Mouse (Mus musculus): ENCODE results near the gene Pdgfb. TPM values are rescaled to one million over a fixed set of nuclear protein-coding genes. Genes with fewer than 3 reads are reported as not detected.

Pdgfb gene
- polyA plus RNA-seq, 2 experiments: 0.71 to 1.5 TPM

DNA sequence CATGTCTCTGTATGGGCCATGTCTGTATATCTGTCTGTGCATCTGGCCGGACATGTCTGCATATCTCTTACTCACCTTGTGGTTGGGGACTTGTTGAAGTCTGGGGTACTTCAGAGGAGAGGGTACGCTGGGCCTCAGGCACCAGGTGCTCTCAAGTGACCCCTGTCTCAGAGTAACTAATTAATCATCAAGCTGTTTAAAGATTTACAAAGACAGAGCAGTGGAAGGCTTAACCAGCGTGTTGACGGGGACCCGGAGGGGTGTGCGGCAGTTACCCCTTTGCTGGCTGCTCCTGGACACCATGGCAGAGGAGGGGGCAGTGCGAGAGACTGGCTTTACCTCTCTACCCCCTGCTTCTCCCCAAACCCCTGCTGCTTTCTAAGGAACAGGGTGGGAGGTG, 44.8 kb upstream of the Pdgfb start:
- Histone ChIP-seq H3K4me2 (ENCODE audit: low read depth) (no peak overlapping the region), H3K4me1 (replicated peaks; ENCODE audit: control insufficient read depth in 2 of 2, insufficient read depth in 2 of 2, low read length in 1 of 2) (no peaks in the 10 kb centered on the region), H3K27me3 (ENCODE audit: control insufficient read depth, insufficient read depth, low read length) (no peaks in the 10 kb centered on the region), H3K27ac (no peak overlapping the region), H3K36me3 (replicated peaks; ENCODE audit: control insufficient read depth, insufficient read depth, low read depth) (no peaks in the 10 kb centered on the region), H3K9ac (replicated peaks) (no peak overlapping the region), H3K9me3 (ENCODE audit: control insufficient read depth, low read length) (no peaks in the 10 kb centered on the region), H3K4me3 (ENCODE audit: insufficient read depth in 1 of 2, low read depth in 2 of 2, low read length in 2 of 2) (no peak overlapping the region)
- WGBS (ENCODE audit: insufficient replicate concordance): 70% methylated on average over 7 of the region's 7 CpGs
- TF ChIP-seq CTCF (IDR thresholded peaks at IDR 0.05; ENCODE audit: low read depth): no peak
- no peak for TF ChIP-seq EP300 (IDR thresholded peaks at IDR 0.05; ENCODE audit: low read depth)
- ATAC-seq (ENCODE audit: insufficient read depth): no peak
- DNase-seq (ENCODE audit: low read depth in 3 of 3, low spot score in 3 of 3): no peak

DNA sequence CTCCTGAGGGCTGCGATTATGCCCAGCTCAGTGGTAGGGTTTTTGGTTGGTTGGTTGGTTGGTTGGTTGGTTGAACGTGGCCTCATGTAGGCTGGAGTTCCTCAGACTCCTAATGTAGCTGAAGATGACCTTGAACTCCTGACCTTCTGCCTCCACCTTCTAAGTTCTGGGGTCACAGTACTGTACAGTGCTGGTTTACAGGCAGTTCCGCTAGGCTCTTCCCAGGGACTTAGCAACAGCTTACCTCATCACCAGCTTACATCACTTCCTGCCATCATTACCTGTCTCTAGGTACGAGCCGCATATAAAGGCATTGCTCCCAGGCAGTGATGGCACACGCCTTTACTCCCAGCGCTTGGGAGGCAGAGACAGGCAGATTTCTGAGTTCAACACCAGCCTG, 43.4 kb upstream of the Pdgfb start:
- ATAC-seq (ENCODE audit: insufficient read depth) (no peak), DNase-seq (ENCODE audit: low read depth in 3 of 3, low spot score in 3 of 3) (no peak)
- WGBS (ENCODE audit: insufficient replicate concordance): 69% methylated on average over 7 of the region's 7 CpGs
- no peak overlapping the region for H3K4me2 ChIP-seq (ENCODE audit: low read depth)
- no peak overlapping the region for H3K4me3 ChIP-seq (ENCODE audit: insufficient read depth in 1 of 2, low read depth in 2 of 2, low read length in 2 of 2)
- H3K36me3 ChIP-seq (replicated peaks; ENCODE audit: control insufficient read depth, insufficient read depth, low read depth): no peaks in the 10 kb centered on the region
- H3K4me1 ChIP-seq (replicated peaks; ENCODE audit: control insufficient read depth in 2 of 2, insufficient read depth in 2 of 2, low read length in 1 of 2): peaks cover 2 to 3% of the 10 kb centered on the region in 2 experiments; a peak in 1 of 4 replicates
- no peaks in the 10 kb centered on the region for H3K27me3 ChIP-seq (ENCODE audit: control insufficient read depth, insufficient read depth, low read length)
- H3K9me3 ChIP-seq (ENCODE audit: control insufficient read depth, low read length): no peaks in the 10 kb centered on the region
- no peak overlapping the region for H3K27ac ChIP-seq
- TF ChIP-seq EP300 (IDR thresholded peaks at IDR 0.05; ENCODE audit: low read depth) (no peak), CTCF (IDR thresholded peaks at IDR 0.05; ENCODE audit: low read depth) (no peak)
- no peak overlapping the region for H3K9ac ChIP-seq (replicated peaks)

DNA sequence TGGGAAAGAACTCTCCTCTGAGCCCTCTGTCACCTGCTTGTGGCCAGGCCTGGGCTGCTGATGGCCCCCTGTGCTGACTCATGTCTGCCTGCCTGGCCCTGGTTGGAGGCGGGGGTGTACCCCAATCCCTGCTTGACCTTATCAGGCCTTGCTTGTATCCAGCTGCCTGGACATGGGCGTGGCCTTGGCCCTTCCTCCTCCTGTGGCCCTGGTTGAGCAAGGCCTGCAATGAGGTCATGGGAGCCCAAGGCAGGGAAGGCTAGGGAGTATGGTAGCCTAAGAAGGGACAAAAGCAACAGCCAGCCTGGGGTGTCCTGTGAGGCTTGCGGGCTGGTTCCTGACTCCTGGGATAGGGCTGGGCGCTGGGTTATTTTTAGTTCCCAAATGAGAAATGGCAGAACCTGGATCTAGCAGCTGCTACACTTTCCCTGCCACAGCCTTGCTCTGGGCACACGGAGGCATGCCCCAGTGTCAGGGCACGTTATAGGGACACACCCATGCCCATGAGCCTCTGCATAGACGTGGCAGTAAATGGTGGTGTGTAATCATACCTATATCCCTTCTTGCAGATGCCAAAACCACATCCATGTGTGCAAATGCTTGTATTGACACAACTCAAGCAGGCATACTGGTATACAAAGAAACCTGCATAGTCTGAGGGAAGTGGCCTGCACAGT, 39.4 kb upstream of the Pdgfb start:
- H3K4me3 ChIP-seq (ENCODE audit: insufficient read depth in 1 of 2, low read depth in 2 of 2, low read length in 2 of 2): no peak overlapping the region
- H3K9ac ChIP-seq (replicated peaks): no peak overlapping the region
- peaks cover 2 to 3% of the 10 kb centered on the region in 2 experiments; a peak in 2 of 4 replicates for H3K4me1 ChIP-seq (replicated peaks; ENCODE audit: control insufficient read depth in 2 of 2, insufficient read depth in 2 of 2, low read length in 1 of 2)
- H3K9me3 ChIP-seq (ENCODE audit: control insufficient read depth, low read length): no peaks in the 10 kb centered on the region
- no peak for DNase-seq (ENCODE audit: low read depth in 3 of 3, low spot score in 3 of 3)
- H3K36me3 ChIP-seq (replicated peaks; ENCODE audit: control insufficient read depth, insufficient read depth, low read depth): no peaks in the 10 kb centered on the region
- H3K27me3 ChIP-seq (ENCODE audit: control insufficient read depth, insufficient read depth, low read length): no peaks in the 10 kb centered on the region
- ATAC-seq (ENCODE audit: insufficient read depth): peak; percentile 64
- TF ChIP-seq EP300 (IDR thresholded peaks at IDR 0.05; ENCODE audit: low read depth) (no peak), CTCF (IDR thresholded peaks at IDR 0.05; ENCODE audit: low read depth) (no peak)
- H3K4me2 ChIP-seq (ENCODE audit: low read depth): no peak overlapping the region
- WGBS (ENCODE audit: insufficient replicate concordance): 40% methylated on average over 7 of the region's 7 CpGs
- no peak overlapping the region for H3K27ac ChIP-seq

DNA sequence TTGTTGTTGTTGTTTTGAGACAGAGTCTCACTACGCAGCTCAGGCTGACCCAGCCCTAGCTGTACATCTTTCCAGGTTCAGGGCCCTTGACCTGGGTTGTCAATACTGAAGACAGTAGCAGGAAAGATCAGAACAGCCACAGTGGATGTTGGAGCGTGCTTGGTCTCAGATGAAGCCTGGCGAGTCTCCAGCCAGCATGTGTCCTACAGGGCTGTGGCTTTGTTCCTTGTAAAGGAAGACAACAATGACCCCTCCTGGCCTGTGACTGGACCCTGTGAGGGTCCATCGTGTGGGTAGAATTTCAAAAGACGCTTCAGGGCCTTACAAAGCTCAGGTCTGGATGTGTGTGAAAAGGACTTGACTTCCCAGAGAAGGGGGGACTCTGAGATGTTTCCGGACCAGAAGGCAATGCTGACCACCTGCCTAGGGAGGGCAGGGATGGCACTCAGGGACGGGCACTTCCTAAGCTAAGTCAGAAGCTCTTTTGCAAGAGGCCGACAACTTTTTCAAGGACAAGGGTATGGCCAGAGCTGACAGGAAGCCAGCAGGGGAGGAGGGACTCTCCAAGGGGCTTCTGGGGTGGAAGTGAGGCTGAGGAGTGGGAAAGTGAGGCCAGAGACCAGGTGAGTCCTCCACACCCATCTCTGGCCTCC, 38.7 kb upstream of the Pdgfb start:
- Histone ChIP-seq H3K27ac (no peak overlapping the region), H3K4me2 (ENCODE audit: low read depth) (no peak overlapping the region), H3K4me1 (replicated peaks; ENCODE audit: control insufficient read depth in 2 of 2, insufficient read depth in 2 of 2, low read length in 1 of 2) (peaks cover 2 to 3% of the 10 kb centered on the region in 2 experiments; a peak in 2 of 4 replicates), H3K36me3 (replicated peaks; ENCODE audit: control insufficient read depth, insufficient read depth, low read depth) (no peaks in the 10 kb centered on the region), H3K9ac (replicated peaks) (no peak overlapping the region), H3K4me3 (ENCODE audit: insufficient read depth in 1 of 2, low read depth in 2 of 2, low read length in 2 of 2) (no peak overlapping the region), H3K27me3 (ENCODE audit: control insufficient read depth, insufficient read depth, low read length) (no peaks in the 10 kb centered on the region), H3K9me3 (ENCODE audit: control insufficient read depth, low read length) (no peaks in the 10 kb centered on the region)
- ATAC-seq (ENCODE audit: insufficient read depth) (no peak), DNase-seq (ENCODE audit: low read depth in 3 of 3, low spot score in 3 of 3) (no peak)
- 69% methylated on average over 8 of the region's 8 CpGs for WGBS (ENCODE audit: insufficient replicate concordance)
- TF ChIP-seq EP300 (IDR thresholded peaks at IDR 0.05; ENCODE audit: low read depth) (no peak), CTCF (IDR thresholded peaks at IDR 0.05; ENCODE audit: low read depth) (no peak)

DNA sequence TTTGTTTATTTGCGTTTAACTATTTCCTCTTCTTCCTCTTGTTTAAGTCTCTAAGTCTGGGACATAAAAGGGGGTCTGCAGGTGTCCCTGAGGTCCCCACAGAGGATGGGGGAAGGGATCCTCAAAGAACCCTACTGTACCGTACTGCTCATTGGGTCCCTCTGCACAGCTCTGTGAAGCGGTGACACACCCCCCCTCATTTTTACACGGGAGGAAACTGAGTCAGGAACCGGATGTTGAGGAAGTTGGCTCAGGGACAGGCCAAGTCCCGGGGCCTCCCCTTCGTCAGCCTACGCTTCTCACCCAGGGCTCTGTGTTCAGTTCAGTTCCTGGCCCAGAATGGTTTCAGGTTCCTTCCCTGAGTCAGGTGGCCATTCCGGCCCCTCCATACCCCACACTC, 37.0 kb upstream of the Pdgfb start:
- Histone ChIP-seq H3K9me3 (ENCODE audit: control insufficient read depth, low read length) (no peaks in the 10 kb centered on the region), H3K27ac (no peak overlapping the region)

More for the DNA sequence above, 37.0 kb upstream of the Pdgfb start:
- H3K4me3 ChIP-seq (ENCODE audit: insufficient read depth in 1 of 2, low read depth in 2 of 2, low read length in 2 of 2): no peak overlapping the region
- H3K27me3 ChIP-seq (ENCODE audit: control insufficient read depth, insufficient read depth, low read length): no peaks in the 10 kb centered on the region
- ATAC-seq (ENCODE audit: insufficient read depth) (no peak), DNase-seq (ENCODE audit: low read depth in 3 of 3, low spot score in 3 of 3) (no peak)
- H3K9ac ChIP-seq (replicated peaks): no peak overlapping the region
- WGBS (ENCODE audit: insufficient replicate concordance): 41% methylated on average over 9 of the region's 9 CpGs
- no peak overlapping the region for H3K4me2 ChIP-seq (ENCODE audit: low read depth)
- TF ChIP-seq EP300 (IDR thresholded peaks at IDR 0.05; ENCODE audit: low read depth) (no peak), CTCF (IDR thresholded peaks at IDR 0.05; ENCODE audit: low read depth) (no peak)
- no peaks in the 10 kb centered on the region for H3K36me3 ChIP-seq (replicated peaks; ENCODE audit: control insufficient read depth, insufficient read depth, low read depth)
- peaks cover 6 to 9% of the 10 kb centered on the region in 2 experiments for H3K4me1 ChIP-seq (replicated peaks; ENCODE audit: control insufficient read depth in 2 of 2, insufficient read depth in 2 of 2, low read length in 1 of 2)
